Mouse (Mus musculus) left cerebral cortex, adult 9 months (tissue): ENCODE measurements around the gene Olfr27.

ENCODE experiments used
- DNase-seq, 2 experiments: peaks; one replicate each; pipeline ENCODE4 v3.0.0; 2022; ENCODE audit warnings: low spot score in 2 of 2

The Olfr27 gene

GRCm38 (mm10) chr9:39127831-39128230 is at the start of gene Olfr27:
Gene Olfr27 (plus strand): TSS chr9:39128131.
- no peak for DNase-seq

DNA sequence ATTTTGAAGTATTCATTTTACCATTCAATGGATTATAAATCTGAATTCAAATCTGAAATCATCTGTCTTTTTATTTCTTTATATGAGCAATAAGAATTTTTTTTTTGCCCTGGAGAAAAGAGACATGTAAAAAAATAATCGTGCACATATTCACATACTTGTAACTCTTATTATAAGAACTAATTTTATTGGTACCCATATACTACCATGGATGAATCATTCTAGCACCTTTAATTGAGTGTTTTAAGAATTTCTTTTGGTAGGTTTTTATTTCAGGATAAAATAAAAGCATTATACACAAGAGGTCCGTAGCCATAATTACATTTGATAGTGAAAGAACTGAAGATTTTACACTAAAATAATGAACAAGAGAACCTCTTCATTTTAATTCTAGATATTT is 49.1 kb upstream of the Olfr27 start, which contains the start of gene Olfr938:
TSS of gene Olfr938 (minus strand) at position 101 of the 400 bp plus-strand sequence.
- DNase-seq: no peak

- DNase-seq: no peak
Observed at GRCm38 (mm10) chr9:39127326-39127725, 605 bp upstream of the Olfr27 start.

GRCm38 (mm10) chr9:39152401-39152800 is 24.5 kb downstream of the Olfr27 start:
- DNase-seq: no peak

GRCm38 (mm10) chr9:39166004-39166403 is 38.1 kb downstream of the Olfr27 start, which contains the start of gene Olfr943:
Gene Olfr943 (plus strand): TSS chr9:39166304.
- no peak for DNase-seq
